Mouse (Mus musculus) liver, embryonic 14.5 days (tissue): Measurements from ENCODE around the gene Prrx1. TPM values are rescaled to one million over a fixed set of nuclear protein-coding genes. Genes with fewer than 3 reads are reported as not detected.

ENCODE experiments used
- ATAC-seq: fragments of 200-750 bp; cut with Nextera tagmentation; 2 replicates; pipeline ENCODE4 v1.8.0; 2017; ENCODE audit warnings: moderate number of reproducible peaks, mild to moderate bottlenecking, moderate library complexity; ENCODE audit not compliant: insufficient read depth
- DNase-seq, 3 experiments: peaks; one replicate each; pipeline ENCODE4 v3.0.0-alpha.2; 2012 to 2013; ENCODE audit warnings: low read depth in 3 of 3, low spot score in 3 of 3
- H3K27ac ChIP-seq: fragments of 300-500 bp; sonication (generic); 2 replicates; pipeline ENCODE4 v1.5.1; 2014; ENCODE audit warnings: moderate library complexity, mild to moderate bottlenecking, control low read depth, inconsistent platforms
- H3K27me3 ChIP-seq: fragments of 300-500 bp; sonication (generic); 2 replicates; pipeline ENCODE4 v1.6.1; 2014; ENCODE audit warnings: mild to moderate bottlenecking, low read length, moderate library complexity; ENCODE audit not compliant: control insufficient read depth, insufficient read depth
- H3K36me3 ChIP-seq: fragments of 300-500 bp; sonication (generic); replicated peaks from 2 replicates; pipeline ENCODE4 v1.6.1; 2014; ENCODE audit warnings: low read depth; ENCODE audit not compliant: control insufficient read depth, insufficient read depth
- H3K4me1 ChIP-seq, 2 experiments: fragments of 200-500 bp in 1 of 2; fragments of 300-500 bp in 1 of 2; sonication (generic) in 1 of 2; replicated peaks; 2 replicates each; pipeline ENCODE4 v1.6.1; 2012 to 2014; ENCODE audit warnings: antibody characterized with exemption in 1 of 2, inconsistent platforms in 1 of 2, low read length in 1 of 2; ENCODE audit not compliant: control insufficient read depth in 2 of 2, insufficient read depth in 2 of 2
- H3K4me2 ChIP-seq: fragments of 300-500 bp; sonication (generic); 2 replicates; pipeline ENCODE4 v1.6.1; 2014; ENCODE audit warnings: low read depth, mild to moderate bottlenecking, control low read depth, moderate library complexity
- H3K4me3 ChIP-seq, 2 experiments: fragments of 200-500 bp in 1 of 2; fragments of 300-500 bp in 1 of 2; sonication (generic) in 1 of 2; 2 replicates each; pipeline ENCODE4 v1.5.1; 2012 to 2014; ENCODE audit warnings: low read depth in 2 of 2, low read length in 2 of 2, mild to moderate bottlenecking in 2 of 2, control low read depth in 1 of 2, inconsistent platforms in 1 of 2, moderate library complexity in 1 of 2; ENCODE audit not compliant: insufficient read depth in 1 of 2
- H3K9ac ChIP-seq: fragments of 300-500 bp; sonication (generic); replicated peaks from 2 replicates; pipeline ENCODE4 v1.6.1; 2014; ENCODE audit warnings: mild to moderate bottlenecking, control low read depth, moderate library complexity
- H3K9me3 ChIP-seq: fragments of 300-500 bp; sonication (generic); 2 replicates; pipeline ENCODE4 v1.6.1; 2016; ENCODE audit warnings: low read length, mixed read lengths; ENCODE audit not compliant: control insufficient read depth
- CTCF ChIP-seq: IDR thresholded peaks from 2 replicates; pipeline ENCODE4 v1.5.1; 2016; ENCODE audit warnings: antibody characterized with exemption, low read depth, control low read depth
- EP300 ChIP-seq: IDR thresholded peaks from 2 replicates; pipeline ENCODE4 v1.6.1; 2016; ENCODE audit warnings: antibody characterized with exemption, low read depth
- WGBS: fragments of 180-500 bp; shearing (Covaris S2); extraction: QIAGEN DNeasy Blood & Tissue Kit; methylation state at CpG from one replicate; pipeline ENCODE4 v1.1.7; 2014; ENCODE audit not compliant: insufficient replicate concordance; 5-methylcytosine and 5-hydroxymethylcytosine counted together
- polyA plus RNA-seq, 2 experiments: library from polyadenylated mRNA; depleted of rRNA in 1 of 2; stranded (reverse) in 1 of 2; unstranded in 1 of 2; fragments of >200 nt; fragmentation: Nextera tagmentation in 1 of 2; extraction: Ambion mirVana in 1 of 2; gene quantifications; 2 replicates each; pipeline versions ENCODE4 v1.2.1 to v1.2.3; 2012 to 2014

Gene Prrx1
- polyA plus RNA-seq, 2 experiments: 0.13 to 0.23 TPM

DNA sequence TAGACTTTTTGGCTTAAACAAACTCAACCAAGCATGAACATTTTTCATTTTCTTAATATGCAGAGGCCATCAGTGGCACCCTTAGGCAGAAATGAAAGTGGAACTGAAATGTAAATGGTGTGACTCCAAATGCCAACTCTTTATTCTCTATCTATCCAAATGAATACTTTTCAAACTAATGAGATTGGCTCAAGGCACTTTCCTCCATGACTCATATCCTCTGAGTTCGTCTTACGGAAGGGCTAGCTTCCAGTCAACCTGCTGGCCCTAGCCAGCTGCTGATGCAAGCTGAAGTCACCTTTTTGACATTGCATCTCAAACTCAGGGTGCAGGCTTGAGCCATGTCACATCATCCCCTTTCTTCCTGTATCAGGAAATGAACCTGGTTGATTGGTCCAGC lies 21.6 kb downstream of the Prrx1 start:
- H3K36me3 ChIP-seq: no peaks in the 10 kb centered on the region
- TF ChIP-seq EP300 (no peak), CTCF (no peak)

DNA sequence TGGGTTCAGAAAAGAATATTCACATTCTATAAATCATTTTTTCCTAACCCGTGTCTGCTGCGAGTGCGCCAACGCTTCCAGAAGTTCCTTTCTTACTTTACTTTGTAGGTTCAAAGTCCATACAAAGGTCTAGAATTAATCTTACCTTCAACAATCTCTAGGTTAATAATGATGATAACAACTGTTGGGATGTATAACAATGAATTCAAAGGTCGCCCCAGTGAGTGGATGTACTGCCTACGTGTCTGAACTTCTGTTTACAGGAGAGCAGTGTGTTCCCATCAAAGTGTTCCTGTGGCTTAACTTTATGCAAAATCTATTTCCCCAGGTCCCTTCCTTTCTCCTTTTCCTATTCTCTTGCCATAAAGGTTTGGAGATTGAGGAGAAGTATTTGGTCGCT lies 24.4 kb downstream of the Prrx1 start:
- 74% methylated on average over 7 of the region's 7 CpGs for WGBS
- ATAC-seq (no peak), DNase-seq (no peak)
- H3K4me2 ChIP-seq: no peak overlapping the region
- no peaks in the 10 kb centered on the region for H3K9me3 ChIP-seq
- H3K9ac ChIP-seq: no peak overlapping the region
- no peak overlapping the region for H3K4me3 ChIP-seq
- no peaks in the 10 kb centered on the region for H3K36me3 ChIP-seq
- TF ChIP-seq CTCF (no peak), EP300 (no peak)
- no peak overlapping the region for H3K27ac ChIP-seq
- 0 out of 4 replicates have a peak, but pooled peaks cover 0 to 3% of the 10 kb centered on the region in 2 experiments for H3K4me1 ChIP-seq
- no peaks in the 10 kb centered on the region for H3K27me3 ChIP-seq

More for the DNA sequence above, 21.6 kb downstream of the Prrx1 start:
- Histone ChIP-seq H3K27me3 (no peaks in the 10 kb centered on the region), H3K4me3 (no peak overlapping the region), H3K9ac (no peak overlapping the region), H3K4me1 (no peaks in the 10 kb centered on the region), H3K4me2 (no peak overlapping the region), H3K27ac (no peak overlapping the region), H3K9me3 (no peaks in the 10 kb centered on the region)
- no peak for DNase-seq
- 45% methylated on average over 2 of the region's 2 CpGs for WGBS
- no peak for ATAC-seq

DNA sequence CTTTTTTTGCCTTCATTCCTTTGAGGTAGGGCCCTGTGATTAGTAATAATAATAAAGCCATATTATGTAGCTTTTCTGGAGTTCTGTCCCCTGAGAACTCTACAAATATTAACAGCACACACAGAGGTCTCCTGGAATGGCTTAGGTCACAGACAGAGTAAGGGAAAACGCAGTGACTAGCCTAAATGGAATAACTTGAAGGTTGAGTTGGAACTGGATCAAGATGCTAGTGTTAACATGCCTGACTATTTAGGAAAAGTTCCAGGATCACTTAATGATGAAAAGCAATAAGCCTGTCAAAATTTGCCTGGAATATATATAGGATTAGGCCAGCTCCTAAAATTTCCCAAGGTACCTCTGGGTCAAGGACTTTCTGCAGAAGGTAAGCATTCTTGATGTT lies 28.0 kb downstream of the Prrx1 start:
- no peak overlapping the region for H3K9ac ChIP-seq
- H3K9me3 ChIP-seq: no peaks in the 10 kb centered on the region
- no peaks in the 10 kb centered on the region for H3K27me3 ChIP-seq
- ATAC-seq (no peak), DNase-seq (no peak)
- WGBS: 58% methylated on average over 1 of the region's 1 CpGs
- 0 out of 4 replicates have a peak, but pooled peaks cover 0 to 3% of the 10 kb centered on the region in 2 experiments for H3K4me1 ChIP-seq
- H3K36me3 ChIP-seq: no peaks in the 10 kb centered on the region
- H3K4me2 ChIP-seq: no peak overlapping the region
- no peak overlapping the region for H3K27ac ChIP-seq
- TF ChIP-seq EP300 (no peak), CTCF (no peak)
- H3K4me3 ChIP-seq: no peak overlapping the region

DNA sequence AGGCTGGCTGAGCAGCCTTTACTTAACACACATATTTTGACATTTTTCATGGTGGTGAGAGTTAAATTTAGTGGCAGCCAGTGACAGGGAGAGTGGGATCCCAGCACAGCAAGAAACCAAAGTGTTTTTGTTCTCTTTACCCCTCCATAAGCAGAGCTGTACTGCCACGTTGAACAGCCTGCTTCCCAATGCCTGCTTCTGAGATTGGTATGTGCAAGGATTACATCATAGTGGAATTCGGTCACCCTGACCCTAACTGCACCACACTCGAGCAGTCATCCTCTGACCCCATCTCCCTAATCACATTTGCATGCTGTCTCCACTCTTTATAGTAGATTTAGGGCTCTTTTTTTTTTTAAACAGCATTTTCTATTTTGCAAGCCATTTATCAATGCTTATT lies 28.4 kb downstream of the Prrx1 start:
- WGBS: 37% methylated on average over 3 of the region's 3 CpGs
- DNase-seq (no peak), ATAC-seq (no peak)
- Histone ChIP-seq H3K27me3 (no peaks in the 10 kb centered on the region), H3K9ac (no peak overlapping the region), H3K4me1 (0 out of 4 replicates have a peak, but pooled peaks cover 0 to 3% of the 10 kb centered on the region in 2 experiments), H3K36me3 (no peaks in the 10 kb centered on the region), H3K4me3 (no peak overlapping the region), H3K4me2 (no peak overlapping the region), H3K9me3 (no peaks in the 10 kb centered on the region), H3K27ac (no peak overlapping the region)
- TF ChIP-seq EP300 (no peak), CTCF (no peak)

DNA sequence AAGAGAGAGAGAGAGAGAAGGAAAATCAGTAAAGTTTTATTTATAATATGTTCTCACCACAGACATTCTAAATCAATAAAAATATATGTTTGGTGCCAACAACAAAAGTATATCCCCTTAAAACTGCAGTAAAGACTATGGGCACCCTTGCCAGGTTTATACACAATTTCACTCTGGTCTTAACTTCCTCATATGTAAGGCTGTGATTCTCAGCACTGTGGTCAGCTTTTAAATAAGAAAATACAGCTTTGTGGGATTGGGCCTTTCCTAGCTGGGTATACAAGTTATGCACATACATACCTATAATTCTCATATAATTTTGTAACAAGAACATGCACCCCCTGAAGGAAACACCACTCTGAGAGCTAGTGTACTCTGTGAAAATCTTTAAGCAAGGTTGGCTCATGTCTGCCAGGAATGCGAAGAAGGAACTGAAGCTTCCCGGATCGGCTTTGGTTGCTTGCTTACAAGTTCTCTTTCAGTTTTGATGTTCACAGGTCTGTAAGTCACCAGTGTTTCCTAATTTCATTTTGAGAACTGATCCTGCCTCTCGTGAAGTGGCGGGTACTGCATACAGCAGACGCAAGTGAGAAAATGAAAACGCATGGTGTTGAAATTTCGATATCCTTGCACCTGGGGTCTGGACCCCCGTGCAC lies 29.4 kb downstream of the Prrx1 start:
- Histone ChIP-seq H3K27ac (no peak overlapping the region), H3K9me3 (no peaks in the 10 kb centered on the region), H3K4me1 (0 out of 4 replicates have a peak, but pooled peaks cover 0 to 3% of the 10 kb centered on the region in 2 experiments), H3K9ac (no peak overlapping the region), H3K36me3 (no peaks in the 10 kb centered on the region), H3K4me3 (no peak overlapping the region), H3K27me3 (no peaks in the 10 kb centered on the region), H3K4me2 (no peak overlapping the region)
- ATAC-seq (no peak), DNase-seq (no peak)
- TF ChIP-seq EP300 (no peak), CTCF (no peak)
- 73% methylated on average over 9 of the region's 9 CpGs for WGBS
